Mouse (Mus musculus) Patski (cell line): ENCODE results near the gene Capza2. TPM values are rescaled to one million over a fixed set of nuclear protein-coding genes. Genes with fewer than 3 reads are reported as not detected.
A peak's percentile ranks its signal among the peaks of the same experiment; 100 is the strongest.

Experiments used
- ATAC-seq: fragments of 100-300 bp; one replicate; pipeline ENCODE4 v1.8.0; 2021
- CTCF ChIA-PET: fragments of 350-600 bp; sonication (Branson Sonifier 250); formaldehyde crosslinking; loops from one replicate; lab custom pipeline; 2022; ENCODE audit warnings: inconsistent platforms; lab: Charles Lee
- POLR2A ChIA-PET: fragments of 350-600 bp; sonication (Branson Sonifier 250); formaldehyde crosslinking; loops from one replicate; lab custom pipeline; 2022; ENCODE audit warnings: antibody characterized with exemption, inconsistent platforms; lab: Charles Lee
- DNase-seq: peaks from one replicate; pipeline ENCODE4 v3.0.0-alpha.2; 2011; ENCODE audit warnings: low read depth, low spot score
- H3K27me3 ChIP-seq: fragments of 371-371 bp; one replicate; pipeline ENCODE4 v1.5.1; 2021
- CTCF ChIP-seq: fragments of 100-300 bp; IDR thresholded peaks from one replicate; pipeline ENCODE4 v1.5.1; 2021
- in situ Hi-C: fragments of 300-500 bp; cut with MboI; formaldehyde crosslinking; loops from 3 replicates; pipeline ENCODE4 v1.11.1; 2018; ENCODE audit warnings: low pct_unique_long_range_greater_than_20kb, mixed read lengths
- polyA plus RNA-seq: library from polyadenylated mRNA; unstranded; gene quantifications from one replicate; pipeline ENCODE4 v1.2.3, GENCODE M21; 2021

Capza2 gene
- polyA plus RNA-seq, 1 experiment from 2014 or later = 185 TPM

DNA sequence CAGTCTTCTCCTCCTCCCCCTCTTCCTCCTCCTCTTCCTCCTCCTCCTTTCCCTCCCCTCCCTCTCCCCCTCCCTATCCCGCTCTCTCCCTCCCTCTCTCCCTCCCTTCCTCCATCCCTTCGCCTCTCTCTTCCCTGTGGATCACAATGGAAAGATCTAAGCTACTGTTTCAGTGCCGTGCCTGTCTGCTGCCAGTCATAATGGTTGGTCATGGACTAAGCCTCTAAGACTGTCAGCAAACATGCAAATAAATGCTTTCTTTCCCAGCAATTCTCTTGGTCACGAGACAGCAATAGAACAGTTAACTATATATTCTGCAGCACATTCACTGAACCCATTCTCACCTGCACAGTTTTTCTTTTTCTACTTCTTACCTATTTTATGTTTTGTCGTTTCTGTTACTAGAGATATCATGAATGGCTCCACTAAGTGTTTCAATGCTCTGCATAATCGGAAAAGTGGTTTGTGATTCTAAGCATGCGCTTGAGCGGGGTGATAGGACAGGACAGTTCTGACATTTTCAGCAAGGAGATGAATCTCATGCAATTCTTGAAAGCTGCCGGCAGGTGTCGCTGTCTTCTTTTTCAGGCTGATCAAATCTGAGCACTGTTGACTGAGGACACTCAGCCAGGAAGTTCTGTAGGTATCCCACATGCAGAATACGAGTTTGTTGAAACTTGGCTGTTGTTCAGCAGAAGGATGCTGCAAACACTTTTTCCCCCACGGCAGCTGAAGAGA lies 39.2 kb downstream of the Capza2 start:
- DNase-seq = no peak
- peak; percentile 91 for TF ChIP-seq CTCF
- in situ Hi-C loops = loop anchor here (5.0 to 25.0 kb wide), 4 partner anchors 162 to 1137 kb away; no protein-coding TSS in a partner anchor
- no peaks in the 10 kb centered on the region for H3K27me3 ChIP-seq
- peak; percentile 70 for ATAC-seq
- ChIA-PET POLR2A (interaction anchor here (1.0 kb wide), 1 partner anchor 19 kb away, joined by 3 read pairs; no protein-coding TSS in a partner anchor), CTCF (interaction anchor here (0.9 to 2.2 kb wide), 11 partner anchors 8 to 173 kb away, joined by 3 to 10 read pairs (median 4); partner anchors contain the start of gene St7)

DNA sequence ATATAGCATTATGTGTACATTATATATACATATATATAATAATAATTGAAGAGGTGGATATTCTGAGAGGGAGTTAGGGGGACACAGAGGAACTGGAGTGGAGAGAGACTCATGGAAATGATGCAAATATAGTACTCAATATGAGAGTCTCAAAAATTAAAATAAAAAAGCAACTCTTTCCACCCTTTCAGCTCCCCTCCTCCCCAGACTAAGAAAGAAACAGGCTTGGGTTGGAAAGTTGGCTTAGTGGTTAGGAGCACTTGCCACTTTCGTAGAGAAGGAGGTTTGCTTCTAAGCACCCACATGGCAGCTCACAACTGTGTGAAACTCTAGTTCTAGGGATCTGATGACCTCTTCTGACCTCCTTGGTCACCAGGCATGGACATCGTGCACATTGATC lies 41.0 kb downstream of the Capza2 start:
- no peak for ATAC-seq
- no peaks in the 10 kb centered on the region for H3K27me3 ChIP-seq
- ChIA-PET CTCF (interaction anchor here (1.2 to 2.2 kb wide), 2 partner anchors 17 to 166 kb away, joined by 3 to 10 read pairs; partner anchors contain the start of gene St7), POLR2A (no interaction called here)
- in situ Hi-C loops = loop anchor here (5.0 to 25.0 kb wide), 4 partner anchors 160 to 1135 kb away; no protein-coding TSS in a partner anchor
- TF ChIP-seq CTCF = no peak
- no peak for DNase-seq

DNA sequence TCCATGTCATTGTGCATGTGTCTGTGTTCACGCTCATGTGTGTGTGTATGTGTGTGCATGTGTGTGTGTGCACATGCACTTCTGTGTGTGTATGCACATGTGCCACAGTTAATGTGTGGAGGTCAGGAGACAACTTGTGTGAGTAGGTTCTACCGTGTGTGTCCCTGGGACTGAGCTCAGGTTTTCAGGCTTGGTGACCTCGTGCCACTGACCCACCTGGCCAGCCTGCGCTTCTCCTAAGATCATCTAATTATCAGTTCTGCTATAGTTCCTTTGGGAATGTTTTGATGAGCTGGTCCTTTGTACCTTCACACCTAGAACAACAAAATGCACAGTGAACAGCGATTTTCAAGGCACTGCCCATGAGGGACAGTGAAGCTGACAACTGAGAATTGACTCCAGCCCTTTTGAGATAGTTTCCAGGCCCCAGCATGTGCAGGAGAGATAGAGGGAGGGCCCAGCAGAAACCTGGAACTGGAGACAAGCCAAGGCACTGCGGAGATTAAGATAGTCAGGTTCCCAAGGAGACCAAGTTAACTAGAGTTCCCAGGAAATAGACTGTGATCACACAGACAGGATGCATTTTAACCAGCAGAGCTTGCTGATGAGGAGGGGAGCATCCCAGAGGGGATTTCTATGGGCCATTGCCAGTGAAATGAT lies 44.4 kb downstream of the Capza2 start:
- ATAC-seq = no peak
- CTCF ChIA-PET = interaction anchor here (0.7 to 2.0 kb wide), 3 partner anchors 13 to 262 kb away, joined by 3 to 7 read pairs (median 3); partner anchors contain the start of gene St7
- in situ Hi-C loops = loop anchor here (25.0 kb wide), 2 partner anchors 682 to 1132 kb away; no protein-coding TSS in a partner anchor

DNA sequence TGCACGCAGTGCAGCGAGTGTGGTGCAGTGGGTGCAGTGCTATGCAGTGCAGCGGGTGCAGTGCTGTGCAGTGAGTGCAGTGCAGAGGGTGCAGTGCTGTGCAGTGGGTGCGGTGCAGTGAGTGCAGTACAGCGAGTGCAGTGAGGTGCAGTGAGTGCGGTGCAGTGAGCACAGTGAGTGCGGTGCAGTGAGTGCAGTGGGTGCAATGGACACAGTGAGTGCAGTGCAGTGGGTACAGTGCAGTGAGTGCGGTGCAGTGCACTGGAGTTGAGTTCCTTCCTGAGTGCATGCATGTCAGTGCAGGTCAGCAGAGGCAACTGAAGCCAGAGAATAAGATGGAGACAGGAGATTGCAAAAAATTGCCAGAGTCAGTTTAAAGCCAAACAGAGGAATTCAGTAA lies 45.8 kb downstream of the Capza2 start:
- DNase-seq (no peak), ATAC-seq (no peak)
- no peak for TF ChIP-seq CTCF
- ChIA-PET POLR2A (no interaction called here), CTCF (no interaction called here)
- in situ Hi-C loops = loop anchor here (25.0 kb wide), 2 partner anchors 680 to 1130 kb away; no protein-coding TSS in a partner anchor
- no peaks in the 10 kb centered on the region for H3K27me3 ChIP-seq

More for the DNA sequence above, 44.4 kb downstream of the Capza2 start:
- TF ChIP-seq CTCF = no peak
- POLR2A ChIA-PET = no interaction called here
- no peaks in the 10 kb centered on the region for H3K27me3 ChIP-seq
- DNase-seq = no peak

DNA sequence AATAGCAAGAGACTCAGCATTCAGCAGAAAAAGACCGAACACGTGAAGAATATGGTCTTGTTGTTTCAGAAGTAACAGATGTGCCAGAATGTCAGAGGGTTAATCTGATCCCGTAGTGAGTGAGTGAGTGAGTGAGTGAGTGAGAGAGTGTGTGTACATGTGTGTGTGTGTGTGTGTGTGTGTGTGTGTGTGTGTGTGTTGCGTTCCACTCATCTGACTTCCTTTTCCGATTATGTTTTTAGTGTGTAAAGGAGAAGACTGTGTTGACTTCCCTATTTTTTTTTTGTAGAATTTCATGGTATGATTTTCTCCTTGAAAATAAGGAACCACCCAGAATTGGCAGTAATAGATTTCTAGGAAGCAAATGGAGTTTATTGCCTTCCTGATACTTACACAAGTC lies 52.6 kb downstream of the Capza2 start:
- in situ Hi-C loops = loop anchor here (25.0 kb wide), 2 partner anchors 674 to 1124 kb away; no protein-coding TSS in a partner anchor
- ATAC-seq (no peak), DNase-seq (no peak)
- no peaks in the 10 kb centered on the region for H3K27me3 ChIP-seq
- no peak for TF ChIP-seq CTCF
- CTCF ChIA-PET = interaction anchor here (0.7 kb wide), 1 partner anchor 13 kb away, joined by 3 read pairs; no protein-coding TSS in a partner anchor
- POLR2A ChIA-PET = no interaction called here

DNA sequence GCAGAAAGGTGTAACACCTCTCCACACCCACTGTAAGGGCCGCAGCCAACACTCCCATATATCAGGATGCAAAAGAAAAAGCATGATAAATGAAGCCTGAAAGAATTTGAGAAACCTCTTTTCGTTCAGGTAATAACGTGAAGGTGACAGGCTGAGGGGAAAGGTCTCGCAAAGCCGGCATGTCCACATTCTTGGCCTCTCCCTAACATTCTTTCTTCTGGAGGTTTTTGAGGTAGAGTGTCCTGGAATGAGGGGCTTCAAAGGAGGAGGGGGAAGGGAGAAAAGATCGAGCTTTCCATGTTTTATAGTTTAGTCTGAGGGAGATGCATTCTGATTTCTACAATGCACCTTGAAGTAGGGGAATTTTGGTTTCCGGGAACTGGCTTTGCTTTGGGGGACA lies 56.6 kb downstream of the Capza2 start, which contains the start of gene St7:
St7 (plus strand) TSS at position 287 of the 400 bp plus-strand sequence.
- no peak for TF ChIP-seq CTCF
- DNase-seq = no peak
- no peaks in the 10 kb centered on the region for H3K27me3 ChIP-seq
- CTCF ChIA-PET = interaction anchor here (1.7 to 3.2 kb wide), 2 partner anchors 13 to 17 kb away, joined by 7 to 10 read pairs; no protein-coding TSS in a partner anchor
- in situ Hi-C loops = loop anchor here (25.0 kb wide), 2 partner anchors 670 to 1120 kb away; no protein-coding TSS in a partner anchor
- POLR2A ChIA-PET = no interaction called here
- ATAC-seq = no peak

DNA sequence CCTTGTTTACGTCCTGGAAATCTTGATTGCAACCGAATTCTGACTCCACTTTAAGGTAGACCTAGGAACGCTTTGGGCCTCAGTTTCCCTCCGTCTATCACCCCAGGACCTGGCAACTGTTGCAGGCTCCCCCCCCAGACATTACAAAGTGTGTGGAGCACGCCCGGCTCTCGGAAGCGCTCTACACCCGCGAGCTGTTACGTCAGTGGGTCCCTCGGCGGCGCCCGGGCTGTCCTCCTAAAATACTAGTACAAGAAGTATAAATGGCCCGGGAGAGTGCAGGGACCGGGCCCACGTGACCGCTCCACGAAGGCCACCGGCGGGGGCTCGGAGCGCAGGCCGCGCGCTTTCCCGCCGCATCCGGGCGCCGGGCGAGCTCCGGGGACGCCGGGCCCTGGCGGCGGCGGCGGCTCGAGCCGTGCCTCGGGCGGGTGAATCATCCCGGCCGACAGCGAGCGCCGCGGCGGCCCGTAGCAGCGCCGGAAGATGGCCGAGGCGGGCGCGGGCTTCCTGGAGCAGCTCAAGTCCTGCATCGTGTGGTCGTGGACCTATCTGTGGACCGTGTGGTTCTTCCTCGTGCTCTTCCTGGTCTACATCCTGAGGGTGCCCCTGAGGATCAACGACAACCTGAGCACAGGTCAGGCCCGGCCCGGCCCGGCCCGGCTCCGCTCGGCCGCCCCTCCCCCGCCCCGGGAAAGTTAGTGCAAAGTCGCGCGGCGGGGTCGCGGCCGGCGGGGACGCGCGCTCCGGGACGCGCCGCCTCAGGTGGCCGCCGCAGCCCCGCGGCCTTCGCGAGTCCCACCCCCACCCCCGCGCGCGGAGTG lies 57.9 kb downstream of the Capza2 start:
- POLR2A ChIA-PET = interaction anchor here (0.8 to 1.4 kb wide), 2 partner anchors 10 to 18 kb away, joined by 3 to 5 read pairs; no protein-coding TSS in a partner anchor
- H3K27me3 ChIP-seq = no peaks in the 10 kb centered on the region
- TF ChIP-seq CTCF = no peak
- ATAC-seq (peak; percentile 80), DNase-seq (no peak)
- in situ Hi-C loops = loop anchor here (25.0 kb wide), 2 partner anchors 668 to 1118 kb away; no protein-coding TSS in a partner anchor
- CTCF ChIA-PET = interaction anchor here (0.7 to 3.2 kb wide), 5 partner anchors 10 to 151 kb away, joined by 3 to 10 read pairs (median 3); no protein-coding TSS in a partner anchor

DNA sequence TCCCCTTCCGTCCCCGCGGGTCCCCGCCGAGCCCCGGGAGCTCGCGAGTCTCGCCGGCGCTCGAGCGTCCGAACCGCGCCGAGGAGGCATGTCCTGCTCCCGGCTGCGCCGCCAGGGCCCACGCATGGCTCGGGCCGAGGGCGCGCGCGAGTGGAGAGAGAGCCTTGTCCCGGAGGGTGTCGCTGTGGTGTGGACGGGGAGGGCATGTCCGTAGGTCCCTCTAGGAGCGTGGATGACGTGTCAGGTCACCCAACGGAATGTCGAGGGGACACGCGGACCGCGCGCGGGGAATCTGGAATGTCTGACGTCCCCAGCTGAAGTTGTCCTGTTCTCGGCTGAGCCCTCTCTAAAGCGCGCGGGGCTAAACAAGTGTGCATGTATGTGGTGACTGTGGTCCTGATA lies 58.5 kb downstream of the Capza2 start:
- DNase-seq (no peak), ATAC-seq (peak; percentile 80)
- in situ Hi-C loops = loop anchor here (25.0 kb wide), 2 partner anchors 668 to 1118 kb away; no protein-coding TSS in a partner anchor
- peak; percentile 76 for TF ChIP-seq CTCF
- ChIA-PET POLR2A (interaction anchor here (0.6 to 1.4 kb wide), 2 partner anchors 11 to 369 kb away, joined by 3 to 5 read pairs; no protein-coding TSS in a partner anchor), CTCF (interaction anchor here (0.9 to 3.2 kb wide), 3 partner anchors 11 to 150 kb away, joined by 3 to 10 read pairs (median 3); no protein-coding TSS in a partner anchor)
- no peaks in the 10 kb centered on the region for H3K27me3 ChIP-seq

DNA sequence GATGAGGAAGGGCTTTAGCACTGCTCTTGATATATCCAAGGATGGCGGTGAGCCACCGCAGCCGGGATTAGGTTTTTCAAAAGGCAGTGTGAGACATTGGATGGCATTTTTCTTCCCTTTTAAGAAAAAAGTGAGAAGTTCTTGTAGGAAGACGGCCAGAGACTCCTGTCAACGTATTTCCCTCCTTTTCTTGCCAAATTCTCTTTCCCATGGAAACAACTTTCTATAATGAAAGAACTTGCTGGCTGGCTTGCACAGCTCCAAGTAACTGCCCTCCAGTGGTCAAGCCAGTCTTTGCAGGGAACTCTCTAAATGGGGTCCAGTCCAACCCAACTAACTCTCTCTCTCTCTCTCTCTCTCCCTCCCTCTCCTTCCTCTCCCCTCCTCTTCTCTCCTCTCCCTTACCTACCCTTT lies 60.3 kb downstream of the Capza2 start:
- POLR2A ChIA-PET = no interaction called here
- in situ Hi-C loops = loop anchor here (25.0 kb wide), 2 partner anchors 666 to 1116 kb away; no protein-coding TSS in a partner anchor
- CTCF ChIA-PET = interaction anchor here (0.8 to 1.0 kb wide), 3 partner anchors 13 to 207 kb away, joined by 3 read pairs; no protein-coding TSS in a partner anchor

More for the DNA sequence above, 60.3 kb downstream of the Capza2 start:
- ATAC-seq (no peak), DNase-seq (no peak)
- no peaks in the 10 kb centered on the region for H3K27me3 ChIP-seq
- TF ChIP-seq CTCF = peak; percentile 80
